Mouse (Mus musculus): ENCODE data around the gene Sp3. TPM values are rescaled to one million over a fixed set of nuclear protein-coding genes. Genes with fewer than 3 reads are reported as not detected.
"Not testable (repeated sequence)": the region's sequence is repeated elsewhere in the genome, so short reads cannot be mapped to it uniquely, and the experiment has no call there.

Sp3 gene
- polyA plus RNA-seq, 1 experiment from 2014 or later, result 48.9 TPM

GRCm38 (mm10) chr2:72916170-72916569 is 64.1 kb downstream of the Sp3 start:
- in situ Hi-C loops (cut with MboI; ENCODE audit: low pct_unique_long_range_greater_than_20kb), result no loop called here
- DNase-seq (ENCODE audit: low read depth, low spot score) (no peak), ATAC-seq (no peak)
- no peak for TF ChIP-seq CTCF (IDR thresholded peaks at IDR 0.05)
- ChIA-PET CTCF (no interaction called here), POLR2A (no interaction called here)
- H3K27me3 ChIP-seq, result peaks cover 4% of the 10 kb centered on the region

- in situ Hi-C loops (cut with MboI; ENCODE audit: low pct_unique_long_range_greater_than_20kb), result no loop called here
These were observed 64.9 kb downstream of the Sp3 start for GRCm38 (mm10) chr2:72915245-72915930.

GRCm38 (mm10) chr2:72913458-72913760 is 66.8 kb downstream of the Sp3 start:
- CTCF ChIA-PET, result no interaction called here
- no peak for TF ChIP-seq CTCF (IDR thresholded peaks at IDR 0.05)
- peaks cover 4% of the 10 kb centered on the region for H3K27me3 ChIP-seq
- in situ Hi-C loops (cut with MboI; ENCODE audit: low pct_unique_long_range_greater_than_20kb), result no loop called here
- POLR2A ChIA-PET, result no interaction called here
- ATAC-seq, result no peak
- DNase-seq (ENCODE audit: low read depth, low spot score), result no peak

More at GRCm38 (mm10) chr2:72915245-72915930, 64.9 kb downstream of the Sp3 start:
- peaks cover 4% of the 10 kb centered on the region for H3K27me3 ChIP-seq
- POLR2A ChIA-PET, result no interaction called here
- no peak for ATAC-seq
- CTCF ChIA-PET, result no interaction called here
- TF ChIP-seq CTCF (IDR thresholded peaks at IDR 0.05), result no peak
- DNase-seq (ENCODE audit: low read depth, low spot score), result no peak

- ChIA-PET POLR2A (no interaction called here), CTCF (no interaction called here)
- in situ Hi-C loops (cut with MboI; ENCODE audit: low pct_unique_long_range_greater_than_20kb), result no loop called here
- ATAC-seq (no peak), DNase-seq (ENCODE audit: low read depth, low spot score) (no peak)
- no peak for TF ChIP-seq CTCF (IDR thresholded peaks at IDR 0.05)
- H3K27me3 ChIP-seq, result peaks cover 4% of the 10 kb centered on the region
These were observed 67.4 kb downstream of the Sp3 start for GRCm38 (mm10) chr2:72912708-72913457.

- DNase-seq (ENCODE audit: low read depth, low spot score), result no peak
- no peak for ATAC-seq
- in situ Hi-C loops (cut with MboI; ENCODE audit: low pct_unique_long_range_greater_than_20kb), result no loop called here
- no peak for TF ChIP-seq CTCF (IDR thresholded peaks at IDR 0.05)
- ChIA-PET POLR2A (no interaction called here), CTCF (no interaction called here)
- peaks cover 3% of the 10 kb centered on the region for H3K27me3 ChIP-seq
These were observed 68.7 kb downstream of the Sp3 start for GRCm38 (mm10) chr2:72911527-72911926.

- DNase-seq (ENCODE audit: low read depth, low spot score) (no peak), ATAC-seq (no peak)
- no peaks in the 10 kb centered on the region for H3K27me3 ChIP-seq
- in situ Hi-C loops (cut with MboI; ENCODE audit: low pct_unique_long_range_greater_than_20kb), result no loop called here
- POLR2A ChIA-PET, result no interaction called here
- TF ChIP-seq CTCF (IDR thresholded peaks at IDR 0.05), result no peak
- CTCF ChIA-PET, result no interaction called here
These were observed 71.2 kb downstream of the Sp3 start for GRCm38 (mm10) chr2:72909046-72909445.

GRCm38 (mm10) chr2:72908191-72908910 is 71.9 kb downstream of the Sp3 start:
- ChIA-PET POLR2A (no interaction called here), CTCF (no interaction called here)
- in situ Hi-C loops (cut with MboI; ENCODE audit: low pct_unique_long_range_greater_than_20kb), result no loop called here
- ATAC-seq (no peak), DNase-seq (ENCODE audit: low read depth, low spot score) (no peak)
- TF ChIP-seq CTCF (IDR thresholded peaks at IDR 0.05), result no peak
- no peaks in the 10 kb centered on the region for H3K27me3 ChIP-seq

- DNase-seq (ENCODE audit: low read depth, low spot score) (no peak), ATAC-seq (no peak)
- ChIA-PET POLR2A (no interaction called here), CTCF (no interaction called here)
- no peak for TF ChIP-seq CTCF (IDR thresholded peaks at IDR 0.05)
- in situ Hi-C loops (cut with MboI; ENCODE audit: low pct_unique_long_range_greater_than_20kb), result no loop called here
- H3K27me3 ChIP-seq, result no peaks in the 10 kb centered on the region
These were observed 73.5 kb downstream of the Sp3 start for GRCm38 (mm10) chr2:72906745-72907144.

GRCm38 (mm10) chr2:72902816-72903680 is 77.2 kb downstream of the Sp3 start:
- ATAC-seq; CTCF ChIA-PET; in situ Hi-C loops (cut with MboI; ENCODE audit: low pct_unique_long_range_greater_than_20kb); DNase-seq (ENCODE audit: low read depth, low spot score); H3K27me3 ChIP-seq; POLR2A ChIA-PET: not testable (repeated sequence)

- DNase-seq (ENCODE audit: low read depth, low spot score), result no peak
- no peak for ATAC-seq
- ChIA-PET CTCF (no interaction called here), POLR2A (interaction anchor here (0.6 kb wide), 1 partner anchor 102 kb away, joined by 5 read pairs; no protein-coding TSS in a partner anchor)
- in situ Hi-C loops (cut with MboI; ENCODE audit: low pct_unique_long_range_greater_than_20kb), result no loop called here
- no peak for TF ChIP-seq CTCF (IDR thresholded peaks at IDR 0.05)
- H3K27me3 ChIP-seq, result no peaks in the 10 kb centered on the region
These were observed 81.4 kb downstream of the Sp3 start for GRCm38 (mm10) chr2:72898782-72899305.
